Mouse (Mus musculus): ENCODE measurements at regions not wholly inside any gene's neighbourhood (a gene's known extent, or its start where the extent isn't known, plus 50 kb on each side); places are given as distances from the start of the nearest gene placed in this dataset.

GRCm38 (mm10) chr9:104496220-104496619 is 50.9 kb upstream of the Cpne4 start:
- no peak for DNase-seq
- intact Hi-C loops (cut with DNase I; ENCODE audit: low total_unique reads): no loop called here

GRCm38 (mm10) chr9:104490696-104491095 is 56.4 kb upstream of the Cpne4 start:
- intact Hi-C loops (cut with DNase I; ENCODE audit: low total_unique reads): no loop called here

DNA sequence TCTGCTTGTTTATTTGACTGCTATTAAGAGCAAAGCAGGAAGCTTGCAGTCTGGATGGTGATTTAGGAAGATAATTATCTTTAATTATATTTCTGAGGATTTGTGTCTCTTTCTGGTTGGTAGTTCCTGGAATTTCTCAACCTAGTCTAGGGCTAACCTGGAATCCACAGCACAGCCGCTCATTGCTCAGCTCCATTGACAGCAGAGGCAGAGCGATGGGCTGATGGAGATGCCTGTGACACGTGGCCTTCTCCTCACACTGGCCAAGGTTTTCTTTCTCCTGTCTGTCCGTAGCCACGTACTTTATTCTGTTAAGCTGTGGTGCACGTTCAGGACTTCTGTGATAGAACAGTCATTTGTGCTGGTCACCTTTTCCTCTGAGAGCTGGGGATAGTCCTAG is 57.7 kb upstream of the Cpne4 start:
- intact Hi-C loops (cut with DNase I; ENCODE audit: low total_unique reads): no loop called here
- no peak for DNase-seq

More at GRCm38 (mm10) chr9:104490696-104491095, 56.4 kb upstream of the Cpne4 start:
- DNase-seq: no peak

- intact Hi-C loops (cut with DNase I; ENCODE audit: low total_unique reads): no loop called here
- no peak for DNase-seq
These were observed 64.6 kb upstream of the Cpne4 start for GRCm38 (mm10) chr9:104482440-104482839.

DNA sequence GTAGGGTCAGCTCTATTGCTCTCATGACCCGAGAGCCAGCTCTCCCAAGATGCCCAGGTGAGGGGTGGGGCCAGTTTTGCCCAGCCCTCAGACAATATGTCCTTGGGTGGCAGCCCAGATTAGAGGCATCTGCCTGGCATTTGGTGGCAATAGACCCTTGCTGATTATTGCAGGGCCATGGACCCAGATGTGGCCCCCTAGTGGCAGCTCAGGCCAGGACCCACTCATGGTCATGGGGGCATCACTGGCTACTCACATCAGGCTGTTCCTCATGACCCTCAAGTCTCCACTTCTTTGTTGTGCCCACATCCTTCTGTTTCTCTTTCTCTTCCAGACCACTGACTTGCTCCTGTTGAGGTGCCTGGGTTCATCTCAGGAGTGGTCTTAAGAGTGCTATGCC is 66.4 kb upstream of the Cpne4 start:
- intact Hi-C loops (cut with DNase I; ENCODE audit: low total_unique reads): no loop called here
- no peak for DNase-seq

GRCm38 (mm10) chr9:104474831-104475230 is 72.3 kb upstream of the Cpne4 start:
- DNase-seq: no peak
- intact Hi-C loops (cut with DNase I; ENCODE audit: low total_unique reads): no loop called here

DNA sequence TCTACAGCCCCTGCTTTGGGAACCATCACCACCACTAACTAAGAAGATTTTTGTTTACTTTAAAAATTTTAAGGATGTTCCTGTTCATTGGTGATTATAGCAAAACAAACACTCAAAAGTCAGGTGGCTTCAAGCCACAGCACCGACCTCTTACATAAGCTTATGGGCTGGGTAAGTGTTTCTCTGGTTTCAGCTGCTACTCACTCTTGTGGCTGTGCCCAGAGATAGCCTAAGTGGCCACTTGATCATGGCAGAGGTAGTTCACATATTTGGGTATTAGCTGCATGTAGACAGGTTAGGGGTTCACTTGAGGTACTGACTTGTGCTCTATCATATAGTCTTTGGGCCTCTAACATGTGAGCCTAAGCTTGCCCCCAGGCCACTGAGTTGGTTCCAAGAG is 79.8 kb upstream of the Cpne4 start:
- no peak for DNase-seq
- intact Hi-C loops (cut with DNase I; ENCODE audit: low total_unique reads): no loop called here

GRCm38 (mm10) chr9:104463701-104464100 is 83.4 kb upstream of the Cpne4 start:
- DNase-seq: no peak
- intact Hi-C loops (cut with DNase I; ENCODE audit: low total_unique reads): no loop called here

DNA sequence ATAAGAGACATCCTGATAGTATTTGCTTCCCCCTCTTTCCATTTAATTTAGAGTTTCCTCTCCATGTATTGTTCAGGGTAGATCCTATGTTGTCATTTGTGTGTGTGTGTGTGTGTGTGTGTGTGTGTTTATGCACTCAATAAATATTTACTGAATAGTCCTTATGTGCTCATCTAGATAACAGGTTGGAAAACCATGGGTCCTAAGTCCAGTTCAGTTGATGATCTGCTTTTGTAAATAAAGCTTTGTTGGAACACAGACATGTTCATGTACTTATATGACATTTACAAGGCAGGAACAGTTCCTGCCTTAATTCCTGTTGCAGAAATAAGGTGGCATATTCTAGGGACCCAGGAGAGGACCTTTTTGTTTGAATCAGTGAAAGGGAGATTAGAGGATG is 87.0 kb upstream of the Cpne4 start:
- no peak for DNase-seq
- intact Hi-C loops (cut with DNase I; ENCODE audit: low total_unique reads): no loop called here

GRCm38 (mm10) chr9:104457635-104458034 is 89.5 kb upstream of the Cpne4 start:
- intact Hi-C loops (cut with DNase I; ENCODE audit: low total_unique reads): no loop called here
- no peak for DNase-seq

- intact Hi-C loops (cut with DNase I; ENCODE audit: low total_unique reads): no loop called here
- DNase-seq: no peak
These were observed 98.4 kb upstream of the Cpne4 start for GRCm38 (mm10) chr9:104448577-104449165.

- DNase-seq: no peak
- intact Hi-C loops (cut with DNase I; ENCODE audit: low total_unique reads): no loop called here
These were observed 102.2 kb upstream of the Cpne4 start for GRCm38 (mm10) chr9:104444906-104445305.

- no peak for DNase-seq
- intact Hi-C loops (cut with DNase I; ENCODE audit: low total_unique reads): no loop called here
These were observed 103.8 kb upstream of the Cpne4 start for GRCm38 (mm10) chr9:104443236-104443635.

- intact Hi-C loops (cut with DNase I; ENCODE audit: low total_unique reads): no loop called here
- no peak for DNase-seq
These were observed 75.5 kb upstream of the Acpp start for GRCm38 (mm10) chr9:104413021-104413420.

DNA sequence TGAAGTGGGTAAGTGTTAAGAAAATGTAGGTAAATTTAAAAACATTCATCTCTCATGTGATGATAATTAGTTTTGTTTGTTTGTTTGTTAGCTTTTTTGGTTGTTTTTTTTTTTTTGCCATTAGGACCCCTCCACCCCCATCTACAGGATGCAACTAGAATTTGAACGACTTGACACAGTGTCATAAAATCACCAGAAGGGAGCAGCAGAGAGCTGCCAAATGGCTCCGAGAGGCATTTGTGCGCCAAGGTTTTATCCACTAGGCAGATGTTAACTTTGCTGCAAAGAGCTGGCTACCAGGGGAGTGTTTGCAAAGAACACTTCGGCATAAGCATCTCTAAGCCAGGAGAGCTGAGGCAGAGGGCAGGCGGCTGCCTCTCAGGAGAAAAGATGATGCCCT is 72.7 kb upstream of the Acpp start:
- intact Hi-C loops (cut with DNase I; ENCODE audit: low total_unique reads): no loop called here
- DNase-seq: peak; percentile 5

GRCm38 (mm10) chr9:104409381-104409780 is 71.8 kb upstream of the Acpp start:
- no peak for DNase-seq
- intact Hi-C loops (cut with DNase I; ENCODE audit: low total_unique reads): no loop called here

GRCm38 (mm10) chr9:104408571-104409294 is 71.2 kb upstream of the Acpp start:
- intact Hi-C loops (cut with DNase I; ENCODE audit: low total_unique reads): no loop called here
- no peak for DNase-seq

DNA sequence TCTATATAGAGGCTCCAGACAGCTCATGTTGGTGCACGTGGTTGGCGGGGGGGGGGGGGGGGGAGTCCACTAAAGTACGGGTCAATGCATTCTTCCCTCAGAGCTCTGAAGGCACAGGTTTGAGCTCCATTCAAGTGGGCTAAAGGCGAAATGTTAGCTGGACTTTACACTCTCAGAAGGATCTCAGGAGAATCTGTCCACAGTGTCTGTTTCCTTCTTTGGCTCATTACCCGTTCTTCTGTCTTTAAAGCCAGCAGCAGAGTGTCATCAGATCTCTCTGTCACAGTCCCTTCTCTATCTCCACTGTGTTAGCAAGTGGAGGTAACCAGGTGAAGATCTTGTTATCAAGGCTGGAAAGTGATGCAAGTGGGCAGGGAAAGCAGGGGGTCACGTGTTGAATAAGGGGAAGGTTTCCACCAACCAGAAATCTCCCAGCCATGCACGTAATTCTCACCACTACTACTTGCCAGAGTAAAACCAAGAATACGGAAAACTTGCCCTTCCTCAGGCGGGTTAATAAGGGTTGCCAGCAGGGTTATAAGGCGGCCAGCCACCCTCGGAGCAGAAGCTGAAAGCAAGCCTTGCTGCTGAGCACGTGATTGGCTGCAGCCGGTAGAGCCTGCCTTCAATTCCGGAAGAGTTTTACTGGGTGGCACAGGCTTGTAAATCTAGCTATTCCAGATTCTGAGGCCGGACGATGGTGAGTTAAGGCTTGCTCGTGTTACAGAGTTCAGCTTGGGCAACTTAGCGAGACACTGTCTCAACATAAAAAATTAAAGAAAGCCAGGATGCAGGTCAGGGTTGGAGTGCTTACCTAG is 70.2 kb upstream of the Acpp start:
- intact Hi-C loops (cut with DNase I; ENCODE audit: low total_unique reads): no loop called here

DNA sequence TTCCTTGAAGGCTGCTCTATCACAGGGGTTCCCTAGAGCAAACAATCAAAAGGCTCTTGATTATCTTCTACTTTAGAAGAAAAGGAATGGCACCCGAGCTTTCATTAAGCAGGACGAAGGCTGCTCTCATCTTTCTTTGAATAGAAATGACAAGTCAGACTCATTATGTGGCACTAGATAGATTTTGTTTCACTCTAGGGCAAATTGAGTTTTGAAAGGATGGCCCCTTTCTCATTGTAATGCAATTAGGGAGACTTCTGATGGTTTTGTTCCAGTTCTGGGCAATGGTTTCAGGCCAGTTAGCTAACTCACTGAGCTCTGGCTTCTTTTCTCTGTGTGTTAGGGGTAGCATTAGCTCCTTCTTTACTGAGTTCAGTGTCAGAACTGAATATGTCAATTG is 69.5 kb upstream of the Acpp start:
- no peak for DNase-seq
- intact Hi-C loops (cut with DNase I; ENCODE audit: low total_unique reads): no loop called here

More for the DNA sequence above, 70.2 kb upstream of the Acpp start:
- DNase-seq: no peak

DNA sequence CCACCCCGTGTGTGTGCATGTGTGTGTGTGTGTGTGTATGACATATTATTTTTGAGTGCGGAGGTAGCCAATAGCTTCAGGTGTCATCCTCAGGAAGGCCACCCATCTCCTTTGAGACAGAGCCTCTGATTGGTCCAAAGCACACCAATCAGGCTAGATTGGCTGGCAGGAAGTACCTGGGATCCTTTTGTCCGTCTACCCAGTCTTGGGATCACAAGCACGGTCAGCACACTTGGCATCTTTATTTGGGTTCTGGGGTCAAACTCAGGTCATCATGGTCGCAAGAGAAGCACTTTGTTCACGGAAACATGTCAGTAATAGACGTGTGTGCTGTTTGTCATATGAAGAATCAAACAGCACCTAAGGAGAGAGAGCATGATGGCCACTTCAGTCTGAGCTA is 68.9 kb upstream of the Acpp start:
- intact Hi-C loops (cut with DNase I; ENCODE audit: low total_unique reads): no loop called here
- DNase-seq: no peak

DNA sequence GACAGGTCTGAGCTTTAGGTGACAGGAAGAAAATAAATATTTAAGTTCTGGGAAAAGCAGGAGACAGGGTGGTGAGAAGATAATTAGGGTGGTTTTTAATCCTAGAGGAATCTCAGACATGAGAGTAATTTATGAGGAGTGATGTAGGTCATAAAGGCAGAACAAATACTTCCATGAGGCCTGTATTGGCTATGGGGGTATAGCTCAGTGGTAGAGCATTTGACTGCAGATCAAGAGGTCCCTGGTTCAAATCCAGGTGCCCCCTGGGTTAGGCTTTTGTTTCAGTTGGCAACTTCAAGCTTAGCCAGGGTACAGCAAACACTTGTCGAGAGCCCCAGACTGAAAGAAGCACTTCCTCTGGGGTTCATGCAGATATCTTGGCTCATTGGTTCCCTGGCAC is 66.3 kb upstream of the Acpp start:
- DNase-seq: no peak
- intact Hi-C loops (cut with DNase I; ENCODE audit: low total_unique reads): no loop called here

Measured in gastrocnemius, postnatal 14 days (tissue).